Mouse (Mus musculus) gastrocnemius, postnatal 4 days (tissue): Measurements from ENCODE around the gene Utrn. TPM values are rescaled to one million over a fixed set of nuclear protein-coding genes. Genes with fewer than 3 reads are reported as not detected.

Experiments used
- DNase-seq, 2 experiments: peaks; one replicate each; pipeline ENCODE4 v3.0.0; 2021 to 2022; ENCODE audit warnings: low spot score in 2 of 2, mixed read lengths in 2 of 2
- total RNA-seq, 2 experiments: library from RNA; stranded (reverse); gene quantifications; 2 replicates each; pipeline ENCODE4 v1.2.3; 2021

Gene Utrn
- total RNA-seq, 2 experiments from 2014 or later, result 95.1 to 101 TPM

DNA sequence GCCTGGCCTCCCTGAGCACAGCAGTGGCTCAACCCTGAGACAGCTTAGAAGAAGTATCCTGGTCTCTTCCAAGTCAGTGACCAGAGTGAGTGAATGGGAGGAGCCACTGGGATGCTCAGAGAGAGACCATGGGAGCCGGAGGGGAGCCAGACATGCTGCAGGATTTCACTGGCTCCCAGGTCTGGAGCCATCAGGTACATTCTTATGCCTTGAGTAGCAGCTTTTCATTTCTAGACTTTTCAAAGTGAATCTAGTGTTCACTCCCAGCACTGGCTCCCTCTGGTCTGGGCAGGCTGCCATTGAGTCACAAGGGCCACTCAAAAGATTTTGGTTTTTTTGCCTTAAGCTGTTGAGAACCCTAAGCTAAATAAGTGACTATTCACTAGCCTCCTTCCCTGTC is 31.5 kb downstream of the Utrn start:
- DNase-seq, result peak in 1 of 2 experiments; percentile 34

DNA sequence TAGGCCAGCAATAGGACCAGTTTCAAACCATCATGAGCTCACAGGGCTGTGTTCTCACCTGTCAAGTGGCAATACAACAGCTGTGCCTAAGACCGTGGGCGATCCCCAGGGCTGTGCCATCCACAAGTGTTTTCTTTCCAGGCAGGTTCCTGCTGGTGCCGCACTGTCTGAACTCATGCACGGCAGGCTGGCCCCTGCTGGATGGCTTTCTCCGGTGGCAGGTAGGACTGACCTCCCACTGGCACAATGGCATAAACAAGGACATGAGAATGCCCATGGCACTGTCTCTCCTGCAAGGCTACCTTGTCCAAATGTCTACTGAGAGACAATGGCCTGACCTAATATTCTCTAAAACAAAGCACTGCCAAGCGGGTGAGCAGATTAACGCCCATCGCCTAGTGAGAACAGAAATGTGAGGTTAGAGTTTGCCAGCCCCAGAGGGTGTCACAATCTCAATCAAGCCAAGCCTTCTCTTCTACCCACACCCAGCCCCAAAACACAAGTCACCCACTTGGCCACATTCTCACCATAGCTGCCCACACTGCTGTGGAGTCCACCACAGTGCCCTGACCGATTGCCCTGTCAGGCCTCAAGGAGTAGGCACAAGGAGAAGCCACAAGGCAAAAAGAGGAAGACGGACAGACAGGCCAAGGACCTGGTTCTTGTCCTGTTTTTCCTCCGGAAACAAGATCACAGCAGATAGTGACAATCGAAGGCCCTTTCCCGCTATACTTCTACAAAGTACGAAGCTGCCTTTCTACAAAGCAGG is 32.9 kb downstream of the Utrn start:
- no peak for DNase-seq

DNA sequence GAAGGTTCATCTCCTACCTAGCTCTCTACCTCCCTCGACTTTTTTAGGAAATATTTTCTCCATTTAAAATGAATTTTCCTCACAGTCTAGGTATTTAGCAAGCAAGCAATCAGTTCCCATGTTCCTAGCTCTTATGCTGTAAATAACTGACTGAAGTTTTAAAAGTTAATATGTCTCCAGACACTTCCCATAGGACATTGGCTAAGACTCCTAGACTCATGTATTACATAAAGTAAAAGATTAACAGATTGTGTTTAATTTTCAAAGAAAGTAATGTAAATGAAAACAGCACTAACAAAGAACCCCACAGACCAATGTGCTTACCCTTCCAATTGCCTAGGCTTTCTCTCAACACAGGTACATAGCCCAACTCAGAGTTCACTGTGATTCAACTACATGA is 35.0 kb downstream of the Utrn start:
- no peak for DNase-seq

DNA sequence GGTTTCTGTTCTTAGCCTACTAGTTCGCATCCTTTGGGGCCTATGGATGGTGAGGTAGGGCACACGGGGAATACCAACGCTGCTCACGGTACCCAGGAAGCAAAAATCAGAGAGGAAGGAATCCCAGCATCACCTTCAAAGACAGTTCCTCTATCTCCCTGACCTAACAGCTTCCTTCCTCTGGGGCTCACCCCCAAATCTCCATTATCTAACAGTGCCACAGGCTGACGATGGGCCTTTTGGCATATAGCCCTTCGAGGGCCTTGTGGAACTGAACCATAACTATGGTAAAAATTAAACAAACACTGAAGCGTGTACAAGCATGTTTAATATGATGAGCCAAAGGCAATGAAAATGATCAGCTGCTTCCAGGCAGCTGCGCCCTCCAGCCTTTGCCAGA is 37.0 kb downstream of the Utrn start:
- DNase-seq, result no peak

DNA sequence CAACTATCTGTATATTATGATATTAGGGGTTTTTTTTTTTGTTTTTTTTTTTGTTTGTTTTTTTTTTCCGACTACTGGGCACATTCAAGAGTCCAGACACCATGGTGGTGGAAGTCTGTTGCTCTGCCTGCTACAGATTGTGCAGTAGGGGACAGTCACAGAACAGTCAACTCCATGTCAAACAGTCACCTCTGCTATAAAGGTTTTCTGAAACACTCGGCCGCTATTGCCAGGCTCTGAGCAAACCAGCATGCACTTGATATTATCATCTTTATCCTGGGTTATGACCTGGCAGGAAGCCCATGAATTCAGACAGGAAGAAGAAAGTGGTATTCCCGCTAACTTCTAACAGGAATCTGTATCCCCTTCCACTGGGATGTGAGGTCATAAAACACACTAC is 41.4 kb downstream of the Utrn start:
- DNase-seq, result no peak

DNA sequence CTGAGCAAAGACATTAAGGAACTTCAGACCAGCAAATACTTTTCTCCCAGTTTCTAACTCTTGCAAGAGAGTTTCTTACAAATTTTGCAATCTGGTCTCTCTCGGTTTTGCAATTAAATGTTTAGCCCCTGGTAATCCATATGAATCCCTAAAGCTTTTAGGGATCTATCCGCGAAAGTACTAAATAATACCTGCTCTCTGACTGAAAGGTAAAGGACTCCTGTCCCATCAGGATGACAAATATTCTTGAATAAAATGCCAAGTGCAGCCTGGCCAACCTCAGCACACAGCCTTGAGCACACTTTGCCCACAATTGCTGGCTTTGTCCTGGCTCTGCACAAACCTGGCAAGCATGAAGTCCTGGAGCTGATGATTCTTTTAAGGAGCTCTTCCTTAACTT is 41.9 kb downstream of the Utrn start:
- no peak for DNase-seq

DNA sequence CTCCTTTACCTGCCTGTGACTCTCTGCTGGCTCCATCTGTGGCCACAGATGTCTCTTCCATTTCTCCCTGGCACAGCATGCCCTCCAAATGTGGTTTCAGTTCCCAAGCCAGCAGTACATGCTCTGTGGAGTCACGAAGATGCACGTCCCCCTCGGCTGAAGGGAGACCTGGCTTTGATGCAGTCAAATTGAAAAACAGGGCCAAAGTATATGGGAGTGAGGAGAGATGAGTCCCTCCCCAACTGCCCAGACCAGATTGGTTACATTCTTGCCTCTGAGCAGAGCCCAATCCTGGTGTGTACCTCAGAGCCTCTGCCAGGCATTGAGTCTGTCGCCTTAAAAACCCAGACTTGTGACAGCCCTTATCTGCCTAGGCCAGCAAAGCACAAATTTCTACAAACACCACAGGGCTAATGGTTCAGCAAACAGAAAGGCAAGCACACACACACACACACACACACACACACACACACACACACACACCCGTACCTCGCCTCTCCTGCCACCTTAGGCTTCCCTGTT is 42.3 kb downstream of the Utrn start:
- no peak for DNase-seq

DNA sequence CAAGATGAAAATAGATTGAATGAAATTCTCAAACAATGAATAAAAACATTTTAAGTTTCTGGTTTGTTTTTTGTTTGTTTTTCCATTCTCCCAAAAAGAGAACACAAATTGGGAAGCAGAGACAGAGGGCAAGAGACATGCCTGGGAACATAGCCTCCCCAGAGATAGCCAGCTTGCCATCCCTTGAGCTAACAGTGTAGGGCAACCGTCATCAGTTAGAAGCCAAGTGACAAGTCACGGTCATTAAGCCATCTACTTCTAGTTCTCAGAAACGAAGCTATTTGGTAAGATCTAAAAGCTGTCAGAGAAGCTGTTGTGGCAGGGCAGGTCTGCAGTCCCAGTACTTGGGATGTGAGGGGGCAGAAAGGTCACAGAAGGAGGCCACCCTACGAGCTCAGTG is 44.8 kb downstream of the Utrn start:
- DNase-seq, result no peak

DNA sequence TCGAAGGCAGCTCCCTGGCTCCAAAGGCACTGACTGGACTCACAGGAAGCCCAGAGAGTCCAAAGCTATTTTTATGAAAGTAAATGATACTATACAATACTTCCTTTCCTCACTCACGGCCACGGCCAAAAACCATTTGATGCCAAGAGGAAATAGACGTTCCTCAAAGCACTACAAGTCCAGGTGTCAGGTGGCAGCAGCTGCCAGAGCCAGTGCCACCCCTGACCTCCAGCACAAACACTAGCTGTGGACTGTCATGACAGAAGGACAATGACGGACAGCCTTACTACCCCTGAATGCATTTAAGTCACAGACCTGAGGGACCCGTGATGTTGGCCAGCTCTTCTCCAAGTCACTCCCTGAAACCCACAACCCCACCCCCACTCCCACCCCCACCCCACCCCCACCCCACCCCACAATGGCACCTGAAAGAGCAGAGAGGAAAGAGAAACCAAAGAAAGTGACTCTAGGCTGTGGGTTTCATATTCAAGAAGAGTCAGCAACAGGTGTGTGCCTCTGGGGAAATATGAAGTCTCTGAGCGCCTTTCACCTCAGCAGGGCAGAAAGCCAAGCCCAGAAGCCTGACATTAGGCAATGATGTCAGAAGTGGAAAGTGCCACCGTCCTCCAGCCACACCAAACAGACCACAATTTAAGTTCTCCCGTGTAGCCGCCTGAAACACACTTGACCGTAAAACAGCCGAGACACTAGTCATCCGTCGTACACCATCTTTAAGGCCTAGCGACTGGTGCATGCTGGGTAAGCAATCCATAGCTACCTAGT is 45.5 kb downstream of the Utrn start:
- DNase-seq, result no peak

DNA sequence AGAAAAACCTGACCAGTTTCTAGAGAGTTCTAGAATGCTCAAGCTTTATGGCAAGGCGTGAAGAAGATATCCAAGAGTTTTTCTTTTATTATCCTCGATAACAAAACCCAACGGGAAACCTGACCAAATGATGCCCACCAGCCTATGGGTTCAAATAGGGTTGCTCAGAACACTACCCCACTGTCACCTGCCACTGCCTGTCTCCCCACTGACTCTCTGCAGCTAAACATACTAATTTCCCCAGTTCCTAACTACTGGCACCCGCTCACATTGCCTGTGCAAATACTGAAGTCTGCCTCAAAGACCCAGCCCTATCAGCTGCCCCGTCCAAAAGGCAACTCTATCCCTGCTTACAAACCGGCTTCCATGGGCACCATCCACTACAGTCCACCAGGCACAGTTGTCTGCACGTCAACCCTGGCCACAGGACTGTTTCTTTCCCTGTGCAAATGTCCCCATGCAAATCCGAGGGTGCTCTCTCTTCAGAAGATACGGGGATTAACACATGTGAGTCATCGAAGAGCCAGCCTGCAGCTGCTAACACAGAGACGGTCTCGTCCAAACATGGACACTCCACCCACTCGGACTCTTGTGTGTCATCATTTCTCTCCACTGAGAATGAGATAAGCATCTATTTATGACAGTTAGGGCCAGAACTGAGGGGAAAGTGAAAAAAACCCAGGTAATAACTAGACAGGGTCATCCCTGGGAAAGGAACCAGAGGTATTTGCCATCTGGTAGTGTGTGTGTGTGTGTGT is 48.0 kb downstream of the Utrn start:
- peak in 1 of 2 experiments; percentile 45 for DNase-seq

DNA sequence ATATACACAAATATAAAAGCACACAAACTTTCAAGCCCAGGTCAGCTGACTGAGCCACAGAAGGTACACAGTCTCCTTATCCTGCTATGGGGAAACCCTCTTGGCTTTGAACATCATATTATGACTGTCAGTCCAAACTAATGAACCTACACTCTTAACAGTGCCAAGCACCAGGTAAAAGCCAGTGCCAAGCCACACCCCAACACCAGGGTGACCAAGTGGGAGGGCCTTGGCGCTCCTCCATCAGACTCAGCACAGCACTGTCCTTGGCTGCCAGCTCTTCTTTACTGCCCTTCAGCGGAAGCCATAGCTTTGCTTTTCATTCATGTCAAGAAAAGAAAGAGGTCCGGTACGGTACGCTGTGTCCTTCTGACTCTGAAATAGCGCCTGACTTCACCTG is 51.8 kb downstream of the Utrn start:
- DNase-seq, result no peak

DNA sequence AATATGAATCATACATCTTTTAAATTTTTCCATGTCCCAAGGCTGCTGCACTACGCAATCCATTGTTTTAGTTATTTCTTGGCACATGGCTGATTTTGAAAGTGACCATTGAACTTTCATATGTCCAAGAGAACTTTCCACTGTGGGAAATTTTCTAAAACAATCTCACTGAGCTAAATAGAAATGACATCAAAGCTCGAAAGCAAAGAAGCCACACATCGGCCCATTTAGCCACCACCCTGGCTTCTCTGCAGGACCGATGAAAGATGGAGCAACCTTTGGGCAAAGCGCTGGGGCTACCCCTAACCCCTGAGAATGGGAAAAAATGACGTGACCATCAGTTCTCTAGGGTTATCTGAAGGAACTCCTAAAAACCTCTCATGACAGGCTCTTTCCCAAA is 52.6 kb downstream of the Utrn start:
- no peak for DNase-seq

DNA sequence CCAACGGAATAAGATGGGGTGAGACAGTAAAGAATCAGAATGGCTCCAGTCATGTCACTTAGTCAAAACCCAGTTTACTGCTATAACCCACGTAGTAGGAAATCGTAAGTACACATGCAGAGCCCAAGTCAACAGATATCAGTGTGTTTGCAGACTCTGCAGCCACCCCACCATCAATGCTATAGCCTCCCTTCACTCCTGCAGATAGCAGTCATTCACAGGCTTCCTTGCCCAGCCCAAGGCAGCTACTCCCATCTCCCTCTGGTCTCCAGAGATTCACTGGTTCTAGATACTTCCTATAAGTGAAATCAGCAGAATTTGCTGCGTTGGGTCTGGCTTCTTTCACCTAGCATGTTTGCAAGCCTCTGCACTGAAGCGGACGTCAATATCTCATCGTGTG is 54.8 kb downstream of the Utrn start:
- no peak for DNase-seq

DNA sequence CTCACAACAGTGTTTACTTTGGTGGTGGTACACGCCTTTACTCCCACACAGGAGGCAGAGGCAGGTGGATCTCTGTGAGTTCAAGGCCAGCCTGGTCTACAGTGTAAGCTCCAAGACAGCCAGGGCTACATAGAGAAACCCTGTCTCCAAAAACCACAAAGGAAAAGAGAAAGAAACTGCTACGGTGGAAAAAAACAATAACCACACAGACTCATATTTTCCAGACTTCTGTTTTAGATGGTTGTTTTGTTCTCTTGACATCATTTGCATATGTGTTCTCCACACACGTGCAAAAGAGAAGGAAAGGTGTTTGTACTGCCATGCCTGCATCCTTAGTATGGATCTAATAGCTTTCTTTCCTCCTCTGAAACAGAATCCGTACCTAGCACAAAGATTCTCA is 55.3 kb downstream of the Utrn start:
- DNase-seq, result no peak

DNA sequence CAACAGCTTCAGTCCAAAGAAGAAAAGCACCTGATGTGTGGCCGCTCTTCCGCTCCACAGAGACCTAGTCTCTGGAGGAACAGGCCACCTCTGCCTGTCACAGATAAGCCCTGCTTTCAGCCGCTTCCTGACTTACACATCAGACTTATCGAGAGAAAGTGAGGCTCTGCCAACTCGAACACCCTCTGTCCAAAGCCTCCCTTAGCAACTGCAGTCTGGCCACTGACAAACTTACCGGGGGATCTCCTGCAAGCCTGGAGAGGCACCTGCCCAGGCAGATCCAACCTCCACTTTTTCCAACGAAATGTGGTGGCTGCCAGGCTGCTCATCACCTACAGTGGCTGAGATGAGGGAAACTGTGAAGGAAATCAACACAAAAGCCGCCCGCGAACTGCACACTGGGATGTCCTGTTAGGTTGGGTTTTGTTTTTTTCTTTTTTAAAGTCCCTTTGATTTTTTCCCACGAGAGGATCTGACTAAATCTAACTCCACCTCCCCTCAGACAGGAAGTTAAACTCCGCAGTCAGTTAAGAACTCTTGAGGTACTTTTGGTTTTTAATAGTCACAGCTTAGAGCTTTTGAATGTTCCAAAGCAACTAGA is 55.9 kb downstream of the Utrn start:
- DNase-seq, result no peak

DNA sequence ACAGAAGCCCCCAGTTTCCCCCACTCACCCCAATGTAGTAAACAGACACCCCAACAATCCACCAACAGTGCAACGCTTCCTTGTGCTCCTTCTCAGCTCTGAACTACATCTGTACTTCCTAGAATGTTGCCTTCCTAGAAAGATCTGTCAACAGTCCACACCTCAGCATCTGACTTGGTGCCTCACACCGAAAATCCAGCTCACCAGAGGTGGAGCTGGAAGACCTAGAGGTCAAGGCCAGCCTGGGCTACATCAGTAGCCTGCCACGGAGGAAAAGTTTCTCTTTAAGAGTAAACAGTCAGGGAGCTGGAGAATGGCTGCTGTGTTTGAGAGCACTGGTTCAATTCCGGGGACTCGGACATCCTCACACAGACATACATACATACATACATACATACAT is 56.5 kb downstream of the Utrn start:
- DNase-seq, result no peak

DNA sequence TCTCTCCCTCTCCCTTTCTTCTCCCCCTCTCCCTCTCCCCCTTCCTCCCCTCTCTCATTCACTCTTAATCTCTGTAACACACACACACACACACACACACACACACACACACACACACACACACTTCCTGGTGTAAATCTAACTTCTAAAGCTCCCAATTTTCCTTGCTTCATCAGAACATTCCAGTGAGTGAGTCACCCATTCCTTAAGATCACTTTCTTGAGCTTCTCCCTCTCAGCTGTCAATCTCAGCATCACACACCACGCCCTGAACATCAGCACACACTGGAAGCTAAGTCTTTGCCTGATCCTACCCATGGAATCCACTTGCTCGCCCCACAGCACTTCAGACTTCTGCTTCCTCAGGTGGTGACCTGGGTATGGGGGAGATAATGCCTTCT is 58.3 kb downstream of the Utrn start:
- no peak for DNase-seq

DNA sequence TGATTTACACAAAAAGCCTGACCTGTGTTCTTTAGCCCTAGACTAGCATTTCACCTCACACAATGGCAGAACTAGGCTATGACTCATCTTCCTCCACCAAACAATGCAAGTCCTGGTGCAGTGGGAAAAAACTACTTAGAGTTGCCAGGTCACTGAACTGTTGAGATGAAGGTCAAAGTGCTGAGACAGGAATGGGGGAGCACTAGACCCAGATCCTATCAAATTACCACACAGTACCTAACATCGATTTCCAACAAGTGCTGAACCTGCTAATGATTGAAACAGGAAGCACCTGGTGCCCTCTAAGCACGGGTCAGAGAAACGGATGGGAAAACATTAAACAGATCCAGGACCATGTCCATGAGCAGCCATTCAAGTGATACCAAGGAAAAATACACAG is 59.5 kb downstream of the Utrn start:
- DNase-seq, result no peak

DNA sequence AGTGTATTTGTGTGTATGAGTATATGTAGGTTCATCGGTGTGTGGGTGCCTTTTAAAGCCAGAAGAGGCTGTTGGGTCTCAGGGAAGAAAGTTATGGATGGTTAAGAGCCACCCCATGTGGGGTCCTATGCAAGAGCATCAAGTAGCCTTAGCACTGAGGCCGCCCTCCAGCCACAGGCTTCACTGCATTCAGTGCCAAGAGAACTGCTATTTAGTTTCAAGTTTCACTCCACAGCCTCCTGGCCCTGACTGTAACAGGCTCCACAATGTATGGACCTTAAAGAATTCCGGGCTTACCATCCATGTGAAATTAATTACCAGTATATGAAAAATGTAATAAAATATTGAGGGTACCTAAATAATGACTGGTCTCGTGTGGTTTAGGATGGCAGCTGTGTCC is 60.7 kb downstream of the Utrn start:
- DNase-seq, result no peak

DNA sequence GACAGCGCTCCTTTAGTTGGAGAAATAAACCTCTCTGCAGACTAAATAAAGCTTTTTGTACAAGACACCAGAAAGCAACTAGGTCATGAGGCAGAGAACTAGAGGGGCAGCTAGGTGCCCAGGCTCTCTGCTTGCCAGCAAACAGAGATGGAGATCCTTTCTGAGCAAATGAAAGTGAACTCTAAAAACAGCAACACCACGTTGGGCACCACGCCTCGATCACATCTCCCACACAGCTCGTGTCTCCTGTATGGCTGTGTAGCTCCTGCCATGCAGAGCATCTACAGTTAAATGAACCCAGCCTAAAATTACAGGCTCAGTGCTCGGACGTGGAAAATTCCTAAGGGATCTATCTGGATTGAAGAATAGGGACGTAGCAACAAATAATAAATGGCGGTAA is 61.5 kb downstream of the Utrn start:
- DNase-seq, result no peak

DNA sequence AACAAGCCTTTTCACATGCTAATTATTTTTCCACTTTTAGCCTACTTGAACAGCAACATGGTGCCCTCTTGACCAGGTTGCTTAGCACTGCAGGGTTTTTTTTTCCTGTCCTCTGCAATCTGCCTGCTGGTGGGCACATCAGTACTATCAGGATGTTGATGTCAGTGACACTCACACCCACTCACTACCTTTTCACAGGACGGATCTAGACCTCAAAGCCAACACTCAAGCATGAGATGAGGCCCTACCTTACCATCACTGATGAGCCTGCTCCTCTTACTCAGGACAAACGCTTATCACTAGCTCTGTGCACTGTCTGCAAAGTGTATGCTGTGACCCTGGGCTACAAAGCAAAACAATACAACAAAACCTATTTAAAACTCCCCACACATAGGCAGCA is 63.3 kb downstream of the Utrn start:
- DNase-seq, result no peak
